Mouse (Mus musculus): ENCODE measurements around the gene Polr2a. TPM values are rescaled to one million over a fixed set of nuclear protein-coding genes. Genes with fewer than 3 reads are reported as not detected.

The Polr2a gene
- polyA plus RNA-seq, 2 experiments: 14.3 to 19.5 TPM

- H3K9ac ChIP-seq (replicated peaks): no peak overlapping the region
- no peak for DNase-seq (ENCODE audit: low read depth in 3 of 3, low spot score in 3 of 3)
Observed at GRCm38 (mm10) chr11:69684936-69685335, 73.5 kb downstream of the Polr2a start.

GRCm38 (mm10) chr11:69684128-69684745 is 74.2 kb downstream of the Polr2a start:
- H3K36me3 ChIP-seq (replicated peaks; ENCODE audit: control insufficient read depth, insufficient read depth, low read depth): no peaks in the 10 kb centered on the region; the same call in 1 of the 2 replicates
- no peak overlapping the region for H3K4me3 ChIP-seq (ENCODE audit: insufficient read depth in 1 of 2, low read depth in 2 of 2, low read length in 2 of 2)
- no peak overlapping the region for H3K27ac ChIP-seq
- H3K4me2 ChIP-seq (ENCODE audit: low read depth): no peak overlapping the region
- no peak overlapping the region for H3K9ac ChIP-seq (replicated peaks)
- ATAC-seq (ENCODE audit: insufficient read depth): no peak
- no peak for TF ChIP-seq EP300 (IDR thresholded peaks at IDR 0.05; ENCODE audit: low read depth)
- no peak for TF ChIP-seq CTCF (IDR thresholded peaks at IDR 0.05; ENCODE audit: low read depth)
- no peak for DNase-seq (ENCODE audit: low read depth in 3 of 3, low spot score in 3 of 3)
- peaks cover 8 to 21% of the 10 kb centered on the region in 2 experiments; a peak in 3 of 4 replicates for H3K4me1 ChIP-seq (replicated peaks; ENCODE audit: control insufficient read depth in 2 of 2, insufficient read depth in 2 of 2, low read length in 1 of 2)
- H3K27me3 ChIP-seq (ENCODE audit: control insufficient read depth, insufficient read depth, low read length): no peaks in the 10 kb centered on the region
- H3K9me3 ChIP-seq (ENCODE audit: control insufficient read depth, low read length): no peaks in the 10 kb centered on the region
- 70% methylated on average over 12 of the region's 12 CpGs for WGBS (ENCODE audit: insufficient replicate concordance)

More at GRCm38 (mm10) chr11:69684936-69685335, 73.5 kb downstream of the Polr2a start:
- Histone ChIP-seq H3K4me2 (ENCODE audit: low read depth) (no peak overlapping the region), H3K27ac (no peak overlapping the region), H3K36me3 (replicated peaks; ENCODE audit: control insufficient read depth, insufficient read depth, low read depth) (no peaks in the 10 kb centered on the region; the same call in 1 of the 2 replicates), H3K9me3 (ENCODE audit: control insufficient read depth, low read length) (no peaks in the 10 kb centered on the region), H3K27me3 (ENCODE audit: control insufficient read depth, insufficient read depth, low read length) (no peaks in the 10 kb centered on the region), H3K4me1 (replicated peaks; ENCODE audit: control insufficient read depth in 2 of 2, insufficient read depth in 2 of 2, low read length in 1 of 2) (peaks cover 8 to 21% of the 10 kb centered on the region in 2 experiments; a peak in 3 of 4 replicates), H3K4me3 (ENCODE audit: insufficient read depth in 1 of 2, low read depth in 2 of 2, low read length in 2 of 2) (no peak overlapping the region)
- WGBS (ENCODE audit: insufficient replicate concordance): 79% methylated on average over 6 of the region's 6 CpGs
- no peak for ATAC-seq (ENCODE audit: insufficient read depth)
- TF ChIP-seq EP300 (IDR thresholded peaks at IDR 0.05; ENCODE audit: low read depth): no peak
- TF ChIP-seq CTCF (IDR thresholded peaks at IDR 0.05; ENCODE audit: low read depth): no peak

Other genes starting within 250 kb of the Polr2a start
Only the 30 nearest of the 43 such genes appear.
- 20.6 and 25.2 TPM in 2 replicates for gene Atp1b2, start 152.7 kb downstream of the Polr2a start, polyA plus RNA-seq (2012; rRNA removed)
- 21.3 and 29.8 TPM in 2 replicates for gene Atp1b2, start 152.7 kb downstream of the Polr2a start, polyA plus RNA-seq (2014; fragmentation: Nextera tagmentation; extraction: Ambion mirVana)
- gene Shbg, start 140.7 kb downstream of the Polr2a start, polyA plus RNA-seq (2012; rRNA removed): 21.4 and 23.5 TPM in 2 replicates
- gene Shbg, start 140.7 kb downstream of the Polr2a start, polyA plus RNA-seq (2014; fragmentation: Nextera tagmentation; extraction: Ambion mirVana): 28.4 and 33.2 TPM in 2 replicates
- gene Sat2, start 136.6 kb downstream of the Polr2a start, polyA plus RNA-seq (2012; rRNA removed): 3.7 and 5.1 TPM in 2 replicates
- gene Sat2, start 136.6 kb downstream of the Polr2a start, polyA plus RNA-seq (2014; fragmentation: Nextera tagmentation; extraction: Ambion mirVana): 10.0 and 10.4 TPM in 2 replicates
- 18.4 and 21.7 TPM in 2 replicates for gene Fxr2, start 125.6 kb downstream of the Polr2a start, polyA plus RNA-seq (2012; rRNA removed)
- gene Fxr2, start 125.6 kb downstream of the Polr2a start, polyA plus RNA-seq (2014; fragmentation: Nextera tagmentation; extraction: Ambion mirVana): 5.4 and 7.7 TPM in 2 replicates
- gene Sox15, start 103.3 kb downstream of the Polr2a start, polyA plus RNA-seq (2012; rRNA removed): not detected in 2 replicates
- not detected in 2 replicates for gene Sox15, start 103.3 kb downstream of the Polr2a start, polyA plus RNA-seq (2014; fragmentation: Nextera tagmentation; extraction: Ambion mirVana)
- 40.4 and 60.1 TPM in 2 replicates for gene Mpdu1, start 96.0 kb downstream of the Polr2a start, polyA plus RNA-seq (2012; rRNA removed)
- 13.8 and 16.0 TPM in 2 replicates for gene Mpdu1, start 96.0 kb downstream of the Polr2a start, polyA plus RNA-seq (2014; fragmentation: Nextera tagmentation; extraction: Ambion mirVana)
- 9.4 and 12.3 TPM in 2 replicates for gene Cd68, start 92.5 kb downstream of the Polr2a start, polyA plus RNA-seq (2012; rRNA removed)
- gene Cd68, start 92.5 kb downstream of the Polr2a start, polyA plus RNA-seq (2014; fragmentation: Nextera tagmentation; extraction: Ambion mirVana): 17.7 and 18.9 TPM in 2 replicates
- gene Eif4a1, start 86.2 kb downstream of the Polr2a start, polyA plus RNA-seq (2012; rRNA removed): 312 and 420 TPM in 2 replicates
- gene Eif4a1, start 86.2 kb downstream of the Polr2a start, polyA plus RNA-seq (2014; fragmentation: Nextera tagmentation; extraction: Ambion mirVana): 316 TPM in 2 replicates
- gene Senp3, start 76.6 kb downstream of the Polr2a start, polyA plus RNA-seq (2012; rRNA removed): 37.0 and 45.8 TPM in 2 replicates
- 21.0 and 24.5 TPM in 2 replicates for gene Senp3, start 76.6 kb downstream of the Polr2a start, polyA plus RNA-seq (2014; fragmentation: Nextera tagmentation; extraction: Ambion mirVana)
- gene Tnfsf13, start 72.9 kb downstream of the Polr2a start, polyA plus RNA-seq (2012; rRNA removed): 0.21 and 0.26 TPM in 2 replicates
- gene Tnfsf13, start 72.9 kb downstream of the Polr2a start, polyA plus RNA-seq (2014; fragmentation: Nextera tagmentation; extraction: Ambion mirVana): 0.20 TPM in 1 of 2 replicates, not detected in the other
- gene Tnfsf12, start 62.8 kb downstream of the Polr2a start, polyA plus RNA-seq (2012; rRNA removed): 3.7 and 4.3 TPM in 2 replicates
- gene Tnfsf12, start 62.8 kb downstream of the Polr2a start, polyA plus RNA-seq (2014; fragmentation: Nextera tagmentation; extraction: Ambion mirVana): 2.6 and 3.1 TPM in 2 replicates
- 0.53 and 0.80 TPM in 2 replicates for gene Tnfsfm13, start 62.5 kb downstream of the Polr2a start, polyA plus RNA-seq (2012; rRNA removed)
- 0.70 and 1.7 TPM in 2 replicates for gene Tnfsfm13, start 62.5 kb downstream of the Polr2a start, polyA plus RNA-seq (2014; fragmentation: Nextera tagmentation; extraction: Ambion mirVana)
- not detected in 2 replicates for gene Slc35g3, start 3.3 kb upstream of the Polr2a start, polyA plus RNA-seq (2012; rRNA removed)
- gene Slc35g3, start 3.3 kb upstream of the Polr2a start, polyA plus RNA-seq (2014; fragmentation: Nextera tagmentation; extraction: Ambion mirVana): not detected in 2 replicates
- 1.4 and 1.5 TPM in 2 replicates for gene Zbtb4, start 7.3 kb upstream of the Polr2a start, polyA plus RNA-seq (2012; rRNA removed)
- gene Zbtb4, start 7.3 kb upstream of the Polr2a start, polyA plus RNA-seq (2014; fragmentation: Nextera tagmentation; extraction: Ambion mirVana): 0.45 and 0.58 TPM in 2 replicates
- 0.44 and 0.58 TPM in 2 replicates for gene Chrnb1, start 37.3 kb upstream of the Polr2a start, polyA plus RNA-seq (2012; rRNA removed)
- 0.32 and 0.33 TPM in 2 replicates for gene Chrnb1, start 37.3 kb upstream of the Polr2a start, polyA plus RNA-seq (2014; fragmentation: Nextera tagmentation; extraction: Ambion mirVana)
- 0.41 and 0.42 TPM in 2 replicates for gene Fgf11, start 43.2 kb upstream of the Polr2a start, polyA plus RNA-seq (2012; rRNA removed)
- 0.06 and 0.13 TPM in 2 replicates for gene Fgf11, start 43.2 kb upstream of the Polr2a start, polyA plus RNA-seq (2014; fragmentation: Nextera tagmentation; extraction: Ambion mirVana)
- 0.25 TPM in 2 replicates for gene Tmem102, start 47.0 kb upstream of the Polr2a start, polyA plus RNA-seq (2012; rRNA removed)
- gene Tmem102, start 47.0 kb upstream of the Polr2a start, polyA plus RNA-seq (2014; fragmentation: Nextera tagmentation; extraction: Ambion mirVana): 0.57 and 0.80 TPM in 2 replicates
- gene Gm39566, start 56.7 kb upstream of the Polr2a start, polyA plus RNA-seq (2012; rRNA removed): not detected in 2 replicates
- gene Gm39566, start 56.7 kb upstream of the Polr2a start, polyA plus RNA-seq (2014; fragmentation: Nextera tagmentation; extraction: Ambion mirVana): not detected in 2 replicates
- gene Spem2, start 59.8 kb upstream of the Polr2a start, polyA plus RNA-seq (2012; rRNA removed): not detected in 2 replicates
- not detected in 2 replicates for gene Spem2, start 59.8 kb upstream of the Polr2a start, polyA plus RNA-seq (2014; fragmentation: Nextera tagmentation; extraction: Ambion mirVana)
- not detected in 2 replicates for gene Spem1, start 63.5 kb upstream of the Polr2a start, polyA plus RNA-seq (2012; rRNA removed)
- not detected in 2 replicates for gene Spem1, start 63.5 kb upstream of the Polr2a start, polyA plus RNA-seq (2014; fragmentation: Nextera tagmentation; extraction: Ambion mirVana)
- 2.0 and 2.2 TPM in 2 replicates for gene Nlgn2, start 79.1 kb upstream of the Polr2a start, polyA plus RNA-seq (2012; rRNA removed)
- 0.48 and 0.76 TPM in 2 replicates for gene Nlgn2, start 79.1 kb upstream of the Polr2a start, polyA plus RNA-seq (2014; fragmentation: Nextera tagmentation; extraction: Ambion mirVana)
- gene Tmem256, start 79.9 kb upstream of the Polr2a start, polyA plus RNA-seq (2012; rRNA removed): 143 and 197 TPM in 2 replicates
- 384 and 393 TPM in 2 replicates for gene Tmem256, start 79.9 kb upstream of the Polr2a start, polyA plus RNA-seq (2014; fragmentation: Nextera tagmentation; extraction: Ambion mirVana)
- gene Plscr3, start 87.7 kb upstream of the Polr2a start, polyA plus RNA-seq (2012; rRNA removed): 18.0 and 20.0 TPM in 2 replicates
- 22.8 and 25.0 TPM in 2 replicates for gene Plscr3, start 87.7 kb upstream of the Polr2a start, polyA plus RNA-seq (2014; fragmentation: Nextera tagmentation; extraction: Ambion mirVana)
- 1.2 TPM in 2 replicates for gene Tnk1, start 100.1 kb upstream of the Polr2a start, polyA plus RNA-seq (2012; rRNA removed)
- gene Tnk1, start 100.1 kb upstream of the Polr2a start, polyA plus RNA-seq (2014; fragmentation: Nextera tagmentation; extraction: Ambion mirVana): 0.43 and 0.80 TPM in 2 replicates
- not detected in 2 replicates for gene Tmem95, start 119.4 kb upstream of the Polr2a start, polyA plus RNA-seq (2012; rRNA removed)
- gene Tmem95, start 119.4 kb upstream of the Polr2a start, polyA plus RNA-seq (2014; fragmentation: Nextera tagmentation; extraction: Ambion mirVana): not detected in 2 replicates
- 0.93 TPM in 2 replicates for gene Kctd11, start 122.8 kb upstream of the Polr2a start, polyA plus RNA-seq (2012; rRNA removed)
- 0.53 and 1.00 TPM in 2 replicates for gene Kctd11, start 122.8 kb upstream of the Polr2a start, polyA plus RNA-seq (2014; fragmentation: Nextera tagmentation; extraction: Ambion mirVana)
- gene Acap1, start 136.9 kb upstream of the Polr2a start, polyA plus RNA-seq (2012; rRNA removed): 2.7 and 2.8 TPM in 2 replicates
- gene Acap1, start 136.9 kb upstream of the Polr2a start, polyA plus RNA-seq (2014; fragmentation: Nextera tagmentation; extraction: Ambion mirVana): 2.9 and 3.3 TPM in 2 replicates
- 0.40 and 0.48 TPM in 2 replicates for gene 2810408A11Rik, start 142.3 kb upstream of the Polr2a start, polyA plus RNA-seq (2012; rRNA removed)
- gene 2810408A11Rik, start 142.3 kb upstream of the Polr2a start, polyA plus RNA-seq (2014; fragmentation: Nextera tagmentation; extraction: Ambion mirVana): 0.93 and 1.7 TPM in 2 replicates
- 13.1 and 20.5 TPM in 2 replicates for gene Neurl4, start 142.4 kb upstream of the Polr2a start, polyA plus RNA-seq (2012; rRNA removed)
- gene Neurl4, start 142.4 kb upstream of the Polr2a start, polyA plus RNA-seq (2014; fragmentation: Nextera tagmentation; extraction: Ambion mirVana): 2.5 and 3.4 TPM in 2 replicates
- gene Gps2, start 155.3 kb upstream of the Polr2a start, polyA plus RNA-seq (2012; rRNA removed): 79.5 and 93.1 TPM in 2 replicates
- gene Gps2, start 155.3 kb upstream of the Polr2a start, polyA plus RNA-seq (2014; fragmentation: Nextera tagmentation; extraction: Ambion mirVana): 82.7 and 91.2 TPM in 2 replicates